Mouse (Mus musculus): ENCODE measurements around the gene Gopc.

GRCm38 (mm10) chr10:52427634-52428415, 45.9 kb upstream of the Gopc start:
- TF ChIP-seq EP300 (IDR thresholded peaks at IDR 0.05; ENCODE audit: low read depth) (no peak), CTCF (IDR thresholded peaks at IDR 0.05; ENCODE audit: low read depth) (no peak)

Measured in heart, postnatal 0 days (tissue).